12 mouse cellular contexts compared by ENCODE assay signal in the genomic region with DNA sequence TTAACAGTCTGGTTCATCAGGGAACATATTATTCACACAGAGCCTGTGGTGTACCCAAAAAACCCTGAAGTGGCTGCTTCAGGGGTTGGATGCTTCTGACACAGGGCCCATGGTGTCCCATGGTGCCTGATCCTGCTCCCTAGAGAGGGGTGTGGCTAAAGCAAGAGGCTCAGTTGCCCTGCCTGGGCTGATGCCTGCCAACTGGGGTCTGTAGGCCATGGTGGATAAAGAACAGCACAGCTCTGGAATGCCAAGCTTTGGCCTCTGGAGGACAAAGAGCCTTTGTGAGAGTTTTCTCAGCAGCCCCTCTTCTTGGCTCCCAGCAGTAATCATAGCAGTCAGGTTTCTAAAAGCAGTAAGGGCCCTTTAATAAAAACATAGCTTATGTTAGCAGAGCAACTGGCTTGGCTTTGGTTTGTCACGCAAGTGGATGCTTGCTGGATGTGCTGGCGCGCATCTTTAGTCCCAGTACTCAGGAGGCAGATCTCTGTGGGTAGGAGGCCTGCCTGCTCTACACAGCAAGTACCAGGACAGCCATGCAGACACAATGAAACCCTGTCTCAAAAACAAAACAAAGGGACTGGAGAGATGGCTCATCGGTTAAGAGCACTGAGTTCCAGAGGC. TPM values are rescaled to one million over a fixed set of nuclear protein-coding genes. Genes with fewer than 3 reads are reported as not detected.
A peak's percentile ranks its signal among the peaks of the same experiment; 100 is the strongest.
DNase-seq lines count a peak whose midpoint lies in the region; ATAC-seq and TF ChIP-seq lines count a peak whose summit lies in the region.
"Had no signal": no experiment of that assay in that cellular context is flagged by ENCODE, and none has a peak within 500 bp of the region (broad histone marks: within the 10 kb centered on the region; RNA-seq: fewer than 3 reads in every experiment).

No protein-coding gene starts in this region.

- no peaks in the 10 kb centered on the region for H3K9me3 ChIP-seq in forebrain, embryonic 15.5 days
- H3K9me3 ChIP-seq in limb, embryonic 14.5 days (ENCODE audit: control insufficient read depth, low read length) = no peaks in the 10 kb centered on the region

- 49% methylated on average over 4 of the region's 4 CpGs for WGBS in forebrain, embryonic 15.5 days
- 80% methylated on average over 4 of the region's 4 CpGs for WGBS in limb, embryonic 14.5 days

- no peak for TF ChIP-seq POLR2A in limb, embryonic 14.5 days (IDR thresholded peaks at IDR 0.05; ENCODE audit: borderline replicate concordance, extremely low read depth, insufficient read depth, insufficient read length)

- H3K27ac ChIP-seq in forebrain, embryonic 15.5 days (replicated peaks) = 0 out of 2 replicates have a peak overlapping the region, but pooled peaks have one; percentile 27
- H3K27ac ChIP-seq in limb, embryonic 14.5 days (replicated peaks; ENCODE audit: low read depth, low read length) = no peak overlapping the region

- ATAC-seq in forebrain, embryonic 15.5 days (replicated peaks) = 0 out of 2 replicates have a peak, but pooled peaks have one; percentile 42
- ATAC-seq in limb, embryonic 14.5 days (ENCODE audit: low FRiP score, low read depth) = peak; percentile 28; the same call in 1 of the 2 replicates
- no peak for ATAC-seq in frontal cortex, adult (ENCODE audit: low TSS enrichment)

- H3K4me3 ChIP-seq in forebrain, embryonic 15.5 days = no peak overlapping the region
- no peak overlapping the region for H3K4me3 ChIP-seq in limb, embryonic 14.5 days (replicated peaks; ENCODE audit: low read length)

- no peak overlapping the region for H3K9ac ChIP-seq in forebrain, embryonic 15.5 days (replicated peaks)
- 0 out of 2 replicates have a peak overlapping the region, but pooled peaks have one; percentile 17 for H3K9ac ChIP-seq in limb, embryonic 14.5 days (ENCODE audit: low read depth, low read length, severe bottlenecking)

- peaks cover 40% of the 10 kb centered on the region for H3K36me3 ChIP-seq in forebrain, embryonic 15.5 days
- peaks cover 36% of the 10 kb centered on the region for H3K36me3 ChIP-seq in limb, embryonic 14.5 days (ENCODE audit: control insufficient read depth, insufficient read depth, low read length)

- H3K27me3 ChIP-seq in forebrain, embryonic 15.5 days = no peaks in the 10 kb centered on the region
- H3K27me3 ChIP-seq in limb, embryonic 14.5 days (ENCODE audit: control insufficient read depth, insufficient read depth, low read length) = no peaks in the 10 kb centered on the region

- peak; percentile 4 for DNase-seq in adrenal gland, postnatal 10 days
- no peak for DNase-seq in adrenal gland, postnatal 14 days
- peak; percentile 83 for DNase-seq in NIH3T3 (ENCODE audit: low read depth)
- DNase-seq in limb, embryonic 14.5 days (ENCODE audit: low spot score) = no peak
- DNase-seq in left cerebral cortex, postnatal 14 days (ENCODE audit: low spot score in 2 of 2) = no peak
- no peak for DNase-seq in frontal cortex, postnatal 25 days (ENCODE audit: low spot score in 2 of 2)
- DNase-seq: spleen, adult 18-20 months had no signal

- no peak overlapping the region for H3K4me2 ChIP-seq in forebrain, embryonic 15.5 days (replicated peaks)
- no peak overlapping the region for H3K4me2 ChIP-seq in limb, embryonic 14.5 days (replicated peaks; ENCODE audit: low read depth, low read length, severe bottlenecking)

- intact Hi-C loops in left cerebral cortex, postnatal 14 days (cut with DNase I) = no loop called here

- peaks cover 11% of the 10 kb centered on the region for H3K4me1 ChIP-seq in forebrain, embryonic 15.5 days
- no peaks in the 10 kb centered on the region for H3K4me1 ChIP-seq in limb, embryonic 14.5 days (ENCODE audit: control insufficient read depth, insufficient read depth, low read length)

RNA-seq across cellular contexts. Expression of a gene that starts 6.7 kb away (rescaled TPM):
- total RNA-seq in adrenal gland, postnatal 10 days (2021) = 100 to 1,000 TPM; 259 to 260 TPM
- total RNA-seq in adrenal gland, postnatal 14 days (2021) = 264 and 268 TPM in 2 replicates
- polyA plus RNA-seq in forebrain, embryonic 15.5 days (2015; fragmentation: Nextera tagmentation; extraction: Ambion mirVana) = 534 and 569 TPM in 2 replicates
- 204 and 208 TPM in 2 replicates for polyA plus RNA-seq in limb, embryonic 14.5 days (2012; rRNA removed)
- polyA plus RNA-seq in limb, embryonic 14.5 days (2014; fragmentation: Nextera tagmentation; extraction: Ambion mirVana) = 403 and 441 TPM in 2 replicates
- 100 to 1,000 TPM; 235 to 242 TPM for total RNA-seq in left cerebral cortex, postnatal 14 days (2021)

RNA-seq across cellular contexts. Expression of a gene that starts 13.6 kb away (rescaled TPM):
- not detected for total RNA-seq in adrenal gland, postnatal 10 days (2021)
- not detected in 2 replicates for total RNA-seq in adrenal gland, postnatal 14 days (2021)
- not detected in 2 replicates for polyA plus RNA-seq in forebrain, embryonic 15.5 days (2015; fragmentation: Nextera tagmentation; extraction: Ambion mirVana)
- polyA plus RNA-seq in limb, embryonic 14.5 days (2012; rRNA removed) = 0.19 TPM in 1 of 2 replicates, not detected in the other
- polyA plus RNA-seq in limb, embryonic 14.5 days (2014; fragmentation: Nextera tagmentation; extraction: Ambion mirVana) = not detected in 2 replicates
- not detected for total RNA-seq in left cerebral cortex, postnatal 14 days (2021)
- total RNA-seq: gastrocnemius, adult 18-20 months had no signal

RNA-seq across cellular contexts. Expression of a gene that starts 17.5 kb away (rescaled TPM):
- not detected for total RNA-seq in adrenal gland, postnatal 10 days (2021)
- not detected in 2 replicates for total RNA-seq in adrenal gland, postnatal 14 days (2021)
- polyA plus RNA-seq in forebrain, embryonic 15.5 days (2015; fragmentation: Nextera tagmentation; extraction: Ambion mirVana) = not detected in 2 replicates
- not detected in 2 replicates for polyA plus RNA-seq in limb, embryonic 14.5 days (2012; rRNA removed)
- polyA plus RNA-seq in limb, embryonic 14.5 days (2014; fragmentation: Nextera tagmentation; extraction: Ambion mirVana) = not detected in 2 replicates
- total RNA-seq in left cerebral cortex, postnatal 14 days (2021) = not detected
- total RNA-seq: gastrocnemius, adult 18-20 months; hematopoietic stem cell, adult 5-6 weeks; left cerebral cortex, adult 8-10 months had no signal

RNA-seq across cellular contexts. Expression of a gene that starts 29.5 kb away (rescaled TPM):
- not detected for total RNA-seq in adrenal gland, postnatal 10 days (2021)
- not detected in 2 replicates for total RNA-seq in adrenal gland, postnatal 14 days (2021)
- polyA plus RNA-seq in forebrain, embryonic 15.5 days (2015; fragmentation: Nextera tagmentation; extraction: Ambion mirVana) = not detected in 2 replicates
- polyA plus RNA-seq in limb, embryonic 14.5 days (2012; rRNA removed) = not detected in 2 replicates
- polyA plus RNA-seq in limb, embryonic 14.5 days (2014; fragmentation: Nextera tagmentation; extraction: Ambion mirVana) = not detected in 2 replicates
- total RNA-seq in left cerebral cortex, postnatal 14 days (2021) = not detected
- total RNA-seq: gastrocnemius, adult 18-20 months; hematopoietic stem cell, adult 5-6 weeks; left cerebral cortex, adult 8-10 months had no signal

RNA-seq across cellular contexts. Expression of a gene that starts 40.9 kb away (rescaled TPM):
- not detected for total RNA-seq in adrenal gland, postnatal 10 days (2021)
- total RNA-seq in adrenal gland, postnatal 14 days (2021) = not detected in 2 replicates
- not detected in 2 replicates for polyA plus RNA-seq in forebrain, embryonic 15.5 days (2015; fragmentation: Nextera tagmentation; extraction: Ambion mirVana)
- polyA plus RNA-seq in limb, embryonic 14.5 days (2012; rRNA removed) = not detected in 2 replicates
- not detected in 2 replicates for polyA plus RNA-seq in limb, embryonic 14.5 days (2014; fragmentation: Nextera tagmentation; extraction: Ambion mirVana)
- not detected for total RNA-seq in left cerebral cortex, postnatal 14 days (2021)
- total RNA-seq: gastrocnemius, adult 18-20 months; hematopoietic stem cell, adult 5-6 weeks; left cerebral cortex, adult 8-10 months had no signal

Comparison
In these comparisons a context has a peak if more than half of its experiments do, and no peak if none do; other contexts are left out.
1. DNase-seq: peak in adrenal gland, postnatal 10 days (single experiment) and NIH3T3 (single experiment); none in adrenal gland, postnatal 14 days (single experiment), limb, embryonic 14.5 days (single experiment), left cerebral cortex, postnatal 14 days (0 of 2) and frontal cortex, postnatal 25 days (0 of 2).